Mouse (Mus musculus): ENCODE results near the gene Ap2b1.
A peak's percentile ranks its signal among the peaks of the same experiment; 100 is the strongest.
"Not testable (repeated sequence)": the region's sequence is repeated elsewhere in the genome, so short reads cannot be mapped to it uniquely, and the experiment has no call there.

Ap2b1 gene

DNA sequence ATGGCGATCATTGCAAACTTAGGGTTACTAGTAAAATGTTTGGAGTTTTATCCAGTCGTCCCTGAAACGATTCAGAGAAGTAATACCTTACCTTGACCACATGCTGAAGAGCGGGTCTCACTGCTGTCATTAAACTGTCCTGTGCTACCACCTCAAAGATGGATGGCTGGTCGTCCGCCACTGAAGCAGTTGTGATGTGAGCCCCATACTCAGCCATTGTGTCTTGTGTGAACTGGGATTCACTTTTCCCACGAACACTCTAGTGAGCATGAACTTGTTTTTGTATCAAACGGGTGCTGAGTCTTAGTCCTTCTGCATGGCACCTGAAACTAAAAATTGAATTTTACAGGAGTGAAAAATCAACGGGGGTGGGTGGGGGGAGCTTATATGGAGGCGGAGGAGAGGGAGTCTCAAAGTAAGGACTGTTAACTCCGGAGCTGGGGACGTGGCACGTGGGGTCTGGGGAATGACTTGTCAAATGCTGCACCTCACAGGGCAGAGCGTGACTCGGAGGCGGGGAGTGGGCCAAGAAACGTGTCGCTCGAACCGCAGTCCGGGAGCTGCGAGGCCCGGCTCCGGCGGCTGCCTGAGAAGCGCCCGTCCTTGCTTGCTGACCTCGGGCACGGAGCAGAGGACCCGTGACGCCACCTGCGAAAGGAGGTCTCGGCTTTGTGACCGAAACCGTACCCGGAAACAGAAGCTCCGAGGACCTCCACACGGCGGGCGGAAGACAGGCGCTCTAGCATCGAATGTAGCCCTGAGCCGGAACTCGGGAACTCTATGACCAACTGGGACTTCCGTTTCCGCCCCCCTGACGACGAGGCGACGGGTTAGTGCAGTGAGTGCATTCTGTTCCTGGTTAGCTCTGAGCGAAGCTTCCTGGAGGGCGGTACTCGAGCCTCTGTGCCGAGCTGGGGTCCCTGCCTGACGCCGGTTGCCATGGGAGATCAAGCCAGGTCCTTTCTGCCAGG lies at the start of gene Ap2b1:
Gene Ap2b1, plus strand, starts transcription at position 800 of the 971 bp plus-strand sequence.
- peak; percentile 87 for DNase-seq (ENCODE audit: low read depth, low spot score)

DNA sequence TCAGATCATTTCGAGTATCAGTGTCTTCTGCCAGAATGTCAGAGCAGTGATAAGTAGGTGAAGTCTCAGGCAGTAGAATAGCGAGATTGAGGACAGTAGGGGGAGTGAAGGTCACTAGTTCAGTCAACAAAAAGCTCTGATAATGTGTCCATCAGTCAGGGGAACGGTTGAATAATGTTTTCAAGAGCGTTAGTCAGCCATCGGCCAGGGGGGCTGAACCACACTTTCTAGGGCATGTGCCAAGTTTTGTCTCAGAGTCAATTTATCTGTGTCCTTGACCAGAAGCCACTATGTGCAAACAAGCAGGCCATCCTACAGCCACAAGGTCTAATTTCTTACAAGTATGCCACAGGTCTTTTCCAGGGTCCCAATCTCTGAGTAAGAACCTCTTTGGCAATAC lies 41.6 kb upstream of the Ap2b1 start:
- DNase-seq (ENCODE audit: low read depth, low spot score), result not testable (repeated sequence)

DNA sequence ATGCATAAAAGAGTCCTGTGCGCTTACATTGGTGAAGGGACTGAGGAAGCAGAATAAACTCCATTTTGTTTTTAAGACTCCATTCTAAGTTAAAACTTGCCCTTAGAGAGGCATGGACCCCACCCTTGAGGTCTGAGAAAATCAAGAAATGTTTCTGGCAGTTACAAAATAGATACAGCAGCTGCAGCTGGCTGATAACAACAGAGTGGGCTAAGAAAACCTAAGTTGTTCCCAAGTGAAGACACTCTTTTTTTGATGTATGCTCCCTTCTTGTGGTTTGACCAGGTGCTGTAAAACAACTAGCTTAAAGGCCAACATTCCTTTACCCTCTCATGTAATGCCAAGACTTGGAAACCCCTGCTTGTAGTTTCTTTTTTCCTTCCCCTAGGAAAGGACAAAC lies 36.2 kb upstream of the Ap2b1 start:
- DNase-seq (ENCODE audit: low read depth, low spot score), result no peak

DNA sequence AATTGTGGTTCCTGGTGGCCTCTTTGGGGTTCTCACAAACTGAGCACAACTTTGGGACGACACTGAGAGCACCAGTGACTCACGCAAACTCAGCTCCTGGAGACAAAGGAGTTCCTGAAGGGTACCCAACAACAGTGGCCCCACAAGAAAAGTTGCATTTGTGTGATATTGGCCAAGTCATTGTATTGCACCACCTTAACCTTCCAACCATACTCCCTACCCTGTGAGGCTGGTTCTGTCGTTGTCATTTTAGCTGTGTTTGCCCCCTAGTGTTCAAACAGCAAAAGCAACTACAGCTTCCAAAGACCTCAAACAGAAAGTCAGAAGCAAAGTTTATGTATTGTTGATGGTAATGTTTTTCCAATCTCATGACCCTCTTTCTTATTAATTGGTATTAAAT lies 35.7 kb upstream of the Ap2b1 start:
- no peak for DNase-seq (ENCODE audit: low read depth, low spot score)

DNA sequence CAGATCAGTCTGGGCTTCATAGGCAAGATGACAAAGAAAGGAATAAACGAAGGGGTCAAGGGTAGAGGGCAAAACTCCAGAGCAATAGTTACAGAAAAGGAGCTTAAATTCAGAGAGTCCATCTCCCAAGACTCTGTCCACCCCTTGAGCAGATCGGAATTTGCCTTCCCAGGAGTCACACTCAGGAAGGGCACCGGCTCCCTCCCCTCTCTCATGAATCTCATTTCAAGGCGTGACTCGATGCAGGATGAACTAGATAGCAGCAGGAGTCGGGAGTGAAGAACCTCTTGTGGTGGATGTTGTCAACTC lies 28.0 kb upstream of the Ap2b1 start:
- no peak for DNase-seq (ENCODE audit: low read depth, low spot score)

DNA sequence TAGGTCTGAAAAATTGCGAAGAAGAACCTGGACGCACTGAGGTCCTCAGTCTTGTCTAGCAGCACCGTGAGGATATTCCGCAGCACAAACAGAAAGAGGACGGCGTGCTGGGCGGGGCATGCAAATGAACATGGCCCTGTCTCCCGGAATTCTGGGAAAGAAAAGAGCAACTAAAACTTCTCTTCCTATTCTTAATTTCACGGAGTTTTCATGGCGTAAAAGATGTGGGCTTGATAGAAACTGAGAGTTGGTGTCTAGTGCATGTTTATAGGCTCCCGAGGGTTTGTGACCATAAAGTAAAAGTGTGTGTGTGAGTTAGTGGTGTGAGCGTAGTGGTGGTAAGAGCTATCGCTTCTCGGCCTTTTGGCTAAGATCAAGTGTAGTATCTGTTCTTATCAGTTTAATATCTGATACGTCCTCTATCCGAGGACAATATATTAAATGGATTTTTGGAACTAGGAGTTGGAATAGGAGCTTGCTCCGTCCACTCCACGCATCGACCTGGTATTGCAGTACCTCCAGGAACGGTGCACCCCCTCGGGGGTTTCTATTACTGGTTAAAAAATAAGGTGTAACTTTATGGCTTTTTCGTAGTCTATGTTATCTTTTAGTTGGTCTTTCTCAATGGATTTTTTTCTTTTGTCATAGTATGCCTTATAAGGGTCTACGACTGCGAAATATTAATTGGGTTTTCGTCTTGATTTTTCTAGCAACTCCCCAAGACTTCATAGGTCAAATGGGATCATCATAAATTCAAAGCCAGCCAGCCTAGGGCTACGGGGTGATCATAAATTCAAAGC lies 27.5 kb upstream of the Ap2b1 start:
- peak; percentile 82 for DNase-seq (ENCODE audit: low read depth, low spot score)

DNA sequence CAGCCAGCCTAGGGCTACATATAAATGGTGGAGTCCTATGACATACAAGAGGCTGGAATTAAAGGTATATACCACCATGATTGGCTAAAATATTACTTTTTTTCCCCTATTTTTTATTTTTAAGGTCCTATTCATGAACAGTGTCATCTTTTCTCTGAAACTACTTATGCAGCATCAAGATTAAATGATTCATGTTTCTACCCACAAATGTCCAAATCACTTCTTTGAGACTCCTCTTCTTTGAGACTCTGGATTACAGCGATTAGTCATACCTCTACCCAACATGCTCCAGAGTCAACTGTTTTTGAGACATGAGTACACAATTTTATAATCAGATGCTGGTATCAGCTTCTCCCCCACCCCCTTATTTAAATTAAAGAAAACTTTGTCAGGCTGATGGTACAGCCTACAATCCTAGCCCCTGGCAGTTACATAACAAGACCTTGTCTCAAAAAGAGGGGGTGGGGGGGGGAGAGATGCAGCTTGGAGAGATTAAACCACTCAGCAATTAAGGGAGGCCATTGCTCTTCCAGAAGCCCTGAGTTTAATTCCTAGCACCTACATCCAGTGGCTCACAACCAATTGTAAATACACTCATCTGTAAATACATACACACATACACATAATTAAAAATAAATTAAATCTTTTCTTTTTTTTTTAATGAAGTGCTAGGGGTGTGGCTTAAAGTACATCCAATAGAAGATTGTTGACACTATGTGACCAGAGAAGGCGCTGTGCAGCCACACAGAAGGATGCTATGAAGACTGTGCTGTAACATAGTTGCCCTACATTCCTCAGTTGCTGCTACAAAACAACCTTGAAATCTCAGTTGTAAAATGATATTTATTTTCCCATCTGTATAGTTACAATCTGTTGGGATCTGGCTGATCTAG lies 26.6 kb upstream of the Ap2b1 start:
- no peak for DNase-seq (ENCODE audit: low read depth, low spot score)

DNA sequence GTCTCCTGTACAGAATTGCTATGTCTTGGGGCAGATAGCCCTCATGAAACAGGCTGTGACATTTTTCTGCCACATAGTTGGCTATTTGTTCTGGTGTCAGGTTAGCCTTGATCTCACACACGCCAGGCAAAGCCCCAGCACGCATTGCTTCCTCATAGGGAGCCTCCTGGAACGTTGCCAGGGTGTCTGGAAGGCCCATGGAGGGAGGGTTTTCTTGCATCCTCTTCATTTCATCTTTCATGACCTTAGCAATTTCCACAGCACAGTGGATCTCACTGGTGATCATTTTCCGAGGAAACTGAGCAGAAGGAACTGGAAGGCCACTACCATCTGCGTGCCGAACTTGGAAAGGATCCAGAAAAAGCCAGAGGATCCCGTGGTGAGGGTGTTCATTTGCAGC lies 22.6 kb upstream of the Ap2b1 start:
- no peak for DNase-seq (ENCODE audit: low read depth, low spot score)

DNA sequence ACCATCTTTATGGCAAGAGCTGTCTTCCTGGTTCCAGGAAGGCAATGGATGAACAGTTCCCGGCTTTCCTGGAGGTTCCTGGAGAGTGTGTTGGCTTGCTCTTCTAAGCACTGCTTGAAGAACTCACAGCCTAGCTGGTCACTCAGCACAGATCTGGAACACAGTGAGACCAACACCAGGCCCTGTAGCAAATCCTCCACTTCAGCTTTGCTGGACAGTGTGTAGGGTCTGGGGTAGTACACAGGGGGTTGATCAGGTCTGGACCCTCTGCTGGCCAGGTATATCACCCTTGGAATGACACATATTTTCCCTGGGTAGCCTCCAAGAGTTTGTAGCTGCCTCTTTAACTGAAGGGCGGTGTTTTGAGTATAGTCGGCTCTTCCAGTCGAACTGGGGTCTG lies 19.8 kb upstream of the Ap2b1 start:
- no peak for DNase-seq (ENCODE audit: low read depth, low spot score)

DNA sequence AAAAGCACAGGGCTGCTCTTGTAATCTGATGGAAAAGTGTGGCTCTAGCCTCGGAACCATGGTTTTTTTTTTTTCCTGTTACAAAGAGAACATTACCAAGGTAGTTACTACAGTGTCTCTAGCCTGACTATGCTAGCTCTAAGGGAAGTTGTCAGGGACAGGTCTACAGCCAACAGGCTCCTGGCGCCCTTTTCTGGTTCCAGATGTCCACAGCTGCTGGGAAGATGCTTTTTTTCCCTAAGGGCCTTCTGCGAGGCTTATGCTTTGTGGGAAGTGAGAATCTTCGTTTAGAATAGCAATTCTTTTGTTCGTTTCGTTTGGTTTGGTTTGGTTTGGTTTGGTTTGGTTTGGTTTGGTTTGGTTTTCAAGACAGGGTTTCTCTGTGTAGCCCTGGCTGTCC lies 19.1 kb upstream of the Ap2b1 start:
- DNase-seq (ENCODE audit: low read depth, low spot score), result no peak

DNA sequence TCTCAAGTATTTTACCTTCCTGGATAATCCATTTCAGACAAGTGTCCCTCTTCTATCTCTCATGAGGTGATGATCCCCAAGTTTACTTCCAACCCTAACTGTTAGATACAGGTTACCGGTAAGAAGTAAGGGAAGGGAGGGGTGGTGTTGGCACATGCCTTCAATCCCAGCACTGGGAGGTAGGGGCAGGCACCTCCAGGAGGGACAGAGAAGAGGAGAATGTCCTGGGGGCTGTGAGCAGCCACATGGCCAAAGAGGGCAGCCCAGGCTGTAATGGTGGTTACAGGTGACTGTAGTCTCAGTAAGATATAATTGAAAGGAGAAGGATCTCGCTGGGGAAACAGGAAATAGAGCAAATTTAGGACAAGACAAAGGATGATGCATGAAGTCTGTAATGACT lies 16.7 kb upstream of the Ap2b1 start:
- no peak for DNase-seq (ENCODE audit: low read depth, low spot score)

DNA sequence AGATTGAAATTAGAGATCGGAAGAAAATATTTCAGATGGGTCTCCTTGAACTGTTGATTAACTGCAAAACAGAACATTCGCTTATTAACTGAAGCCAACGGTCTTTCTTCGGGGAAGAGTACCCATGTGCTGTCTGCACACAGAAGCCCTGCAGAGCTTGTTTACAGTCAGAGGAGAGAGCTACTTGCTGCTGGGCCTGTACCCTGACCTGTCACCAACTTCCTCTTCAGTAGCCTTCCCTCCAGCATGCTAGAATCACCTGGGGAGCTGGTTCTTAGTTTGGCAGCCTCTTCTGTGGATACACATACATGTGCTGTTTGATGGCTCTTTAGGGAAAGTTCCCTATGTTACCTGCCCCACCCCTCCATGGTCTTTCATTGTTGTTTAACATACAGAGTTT lies 13.2 kb upstream of the Ap2b1 start:
- no peak for DNase-seq (ENCODE audit: low read depth, low spot score)

DNA sequence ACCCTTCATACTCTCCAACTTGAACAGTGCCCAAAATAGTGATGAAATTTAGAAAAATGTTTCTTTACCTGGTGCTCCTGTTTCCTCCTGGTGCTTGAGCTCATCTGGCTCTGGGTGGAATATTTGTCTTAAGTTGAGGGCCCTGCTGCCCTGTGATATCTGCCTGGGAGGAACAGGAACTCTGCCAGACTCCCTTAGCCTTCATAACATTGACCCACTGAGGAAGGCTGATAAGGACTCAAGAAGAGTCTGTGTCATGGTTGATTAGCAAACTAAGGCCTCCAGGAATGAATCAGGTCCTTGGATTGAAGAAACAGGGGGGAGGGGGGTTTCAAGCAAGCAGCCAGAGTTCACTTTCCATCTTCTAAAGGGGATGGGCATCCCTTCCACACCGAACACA lies 12.3 kb upstream of the Ap2b1 start, which contains the start of gene Slfn14:
Gene Slfn14, minus strand, starts transcription at position 161 of the 400 bp plus-strand sequence.
- no peak for DNase-seq (ENCODE audit: low read depth, low spot score)

DNA sequence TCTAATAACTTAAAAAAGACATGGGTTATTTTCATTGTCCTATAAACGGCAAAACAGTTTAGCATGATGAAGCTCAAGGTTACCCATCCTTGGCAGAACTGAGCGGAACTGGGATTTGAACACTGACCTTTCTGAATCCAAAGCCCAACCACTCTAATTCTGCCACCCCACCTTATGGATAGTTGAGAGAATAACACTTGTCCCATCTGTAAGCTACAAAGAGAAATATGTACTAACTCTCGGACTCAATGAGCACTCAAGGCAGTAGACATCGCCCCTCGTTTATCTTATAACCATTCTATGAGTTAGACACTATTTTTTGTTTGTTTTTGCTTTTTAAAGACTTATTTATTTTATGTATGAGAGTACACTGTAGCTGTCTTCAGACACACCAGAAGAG lies 9.8 kb upstream of the Ap2b1 start:
- no peak for DNase-seq (ENCODE audit: low read depth, low spot score)

DNA sequence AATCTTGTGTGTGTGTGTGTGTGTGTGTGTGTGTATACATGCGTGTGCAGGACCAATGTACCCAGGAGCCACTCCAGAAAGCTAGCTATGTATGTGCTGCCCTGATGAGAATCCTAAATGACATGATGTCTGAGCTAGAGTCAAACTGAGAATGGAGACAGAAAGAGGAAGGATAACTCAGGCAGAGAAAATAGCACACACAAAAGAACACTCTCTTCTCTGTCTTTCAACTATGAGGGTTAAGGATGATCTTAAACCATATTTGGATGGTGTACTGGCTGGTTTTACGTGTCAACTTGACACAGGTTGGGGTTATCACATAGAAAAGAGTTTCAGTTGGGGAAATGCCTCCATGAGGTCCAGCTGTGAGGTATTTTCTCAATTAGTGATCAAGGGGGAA lies 9.2 kb upstream of the Ap2b1 start:
- DNase-seq (ENCODE audit: low read depth, low spot score), result no peak

DNA sequence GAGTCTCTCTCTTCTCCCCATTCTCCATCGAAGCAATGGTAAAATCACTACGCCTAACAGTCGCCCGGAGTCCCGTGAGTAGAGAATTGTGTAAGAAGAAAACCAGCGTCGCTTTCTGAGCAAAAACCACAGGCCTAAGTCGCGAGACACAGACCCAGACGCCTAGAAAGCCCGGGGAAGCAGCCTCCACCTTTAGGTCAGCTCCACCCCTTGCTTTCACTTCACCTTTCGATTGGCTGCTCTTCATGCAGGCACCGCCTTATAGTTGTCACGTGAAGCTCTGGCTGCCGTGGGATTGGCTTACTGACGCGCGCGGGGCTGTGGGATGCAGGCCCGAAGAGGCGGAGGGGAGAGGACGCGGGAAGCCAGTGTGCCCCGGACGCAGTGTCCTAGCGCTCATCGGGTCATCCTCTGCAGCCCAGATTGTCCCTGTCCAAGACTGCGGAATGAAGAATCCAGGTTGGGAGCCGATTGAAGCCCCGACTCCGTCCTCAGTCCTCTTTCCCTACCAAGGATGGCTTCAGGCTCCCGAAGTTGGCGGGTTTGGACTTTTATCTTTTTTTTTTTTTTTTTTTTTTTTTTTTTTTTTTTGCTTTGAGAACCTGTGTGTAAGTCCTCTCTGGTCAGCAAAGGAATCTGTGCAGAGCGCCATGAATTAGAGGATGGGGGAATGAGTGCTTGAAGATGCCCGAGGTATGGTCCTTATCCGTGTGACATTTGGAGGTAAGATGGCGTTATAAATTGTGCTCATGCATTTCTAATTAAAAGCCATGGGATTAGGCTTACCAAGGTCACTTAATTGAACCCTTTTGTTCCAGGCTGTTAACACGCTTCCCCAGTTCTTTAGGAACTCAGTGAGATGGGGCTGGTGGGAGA lies 7.2 kb upstream of the Ap2b1 start:
- DNase-seq (ENCODE audit: low read depth, low spot score), result peak; percentile 93

DNA sequence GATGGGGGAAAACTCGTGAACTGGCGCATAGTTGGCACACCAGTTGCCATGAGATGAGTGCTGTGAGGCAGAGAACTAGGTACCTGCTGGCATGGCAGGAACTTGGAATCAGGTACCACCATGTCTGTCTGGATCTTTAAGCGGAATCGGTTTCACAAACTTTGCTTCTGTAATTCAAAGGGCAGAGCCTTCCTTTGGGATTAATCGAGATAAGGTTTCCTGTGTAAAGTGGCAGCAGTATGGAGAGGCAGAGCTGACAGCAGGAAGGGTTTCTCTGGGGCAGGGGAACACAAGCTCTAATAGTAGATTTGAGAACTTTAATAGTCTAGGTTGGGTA lies 6.6 kb upstream of the Ap2b1 start:
- no peak for DNase-seq (ENCODE audit: low read depth, low spot score)

DNA sequence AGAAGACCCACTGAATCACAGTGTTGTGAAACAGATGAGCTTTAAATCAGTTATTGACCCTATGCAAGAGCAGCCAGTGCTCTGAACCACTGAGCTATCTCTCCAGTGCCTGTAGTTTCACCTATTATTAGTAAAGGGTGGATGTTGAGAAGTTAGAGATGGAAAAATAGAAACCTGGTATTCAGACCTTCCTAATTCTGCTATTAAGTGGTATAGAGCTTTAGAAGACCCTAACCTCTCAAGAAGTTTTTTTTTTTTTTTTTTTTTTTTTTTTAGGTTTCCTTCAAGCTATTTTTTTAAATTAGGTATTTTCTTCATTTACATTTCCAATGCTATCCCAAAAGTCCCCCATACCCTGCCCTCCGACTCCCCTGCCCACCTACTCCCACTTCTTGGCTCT lies 5.6 kb upstream of the Ap2b1 start:
- DNase-seq (ENCODE audit: low read depth, low spot score), result no peak

DNA sequence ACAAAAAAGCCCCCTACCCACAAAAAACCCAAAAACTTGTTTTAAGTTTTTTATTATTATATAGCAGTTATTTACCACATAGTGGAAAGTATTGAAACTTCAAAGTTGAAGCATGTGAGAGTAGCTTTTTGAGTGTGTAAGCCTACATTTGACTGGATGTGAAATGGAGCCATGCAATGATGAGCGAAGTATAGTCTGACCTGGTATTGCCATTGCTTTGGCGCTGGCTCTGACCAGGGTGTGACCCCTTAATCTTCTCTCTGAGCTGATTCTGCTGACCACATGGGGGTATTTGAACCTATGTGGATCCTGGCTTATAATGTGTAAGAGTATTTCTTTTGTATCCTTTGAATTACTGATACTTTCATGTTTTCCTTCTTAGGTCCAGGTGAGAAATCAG lies 4.7 kb upstream of the Ap2b1 start:
- DNase-seq (ENCODE audit: low read depth, low spot score), result no peak

DNA sequence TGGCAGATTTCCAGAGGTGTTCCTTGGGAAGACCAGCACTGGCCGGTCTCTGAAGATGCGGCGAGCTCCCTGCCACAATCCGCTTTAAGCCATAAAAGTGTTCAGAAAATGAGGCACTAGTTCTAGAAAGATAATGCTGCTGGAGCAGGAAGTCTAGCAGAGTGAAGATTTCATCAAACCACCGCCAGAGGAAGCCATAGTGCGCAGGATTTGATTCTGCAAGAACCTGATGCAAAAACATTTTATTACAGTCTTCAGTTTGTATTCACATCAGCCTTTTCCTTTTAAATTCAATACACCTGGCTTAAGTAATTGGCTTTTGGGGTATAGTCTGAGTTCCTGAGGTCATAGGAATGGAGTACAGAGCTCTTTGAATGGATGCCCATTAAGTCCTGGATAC lies 1.0 kb upstream of the Ap2b1 start:
- no peak for DNase-seq (ENCODE audit: low read depth, low spot score)

DNA sequence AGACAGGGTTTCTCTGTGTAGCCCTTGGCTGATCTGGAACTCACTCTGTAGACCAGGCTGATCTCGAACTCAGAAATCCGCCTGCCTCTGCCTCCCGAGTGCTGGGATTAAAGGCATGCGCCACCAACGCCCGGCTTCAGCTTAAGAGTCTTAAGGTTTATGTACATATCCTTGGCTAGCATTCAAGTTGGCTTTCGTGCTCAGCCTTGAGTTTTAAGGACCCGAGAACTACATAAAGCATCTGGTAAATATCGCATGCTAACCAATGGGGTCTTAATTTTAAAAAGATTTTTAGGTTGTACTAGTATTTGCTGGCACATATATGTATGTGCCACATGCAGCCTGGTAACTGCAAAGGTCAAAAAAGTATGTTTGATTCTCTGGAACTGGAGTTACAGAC lies 900 bp downstream of the Ap2b1 start:
- no peak for DNase-seq (ENCODE audit: low read depth, low spot score)

All from brain, embryonic 18.5 days (tissue).